Mouse (Mus musculus): ENCODE results near the gene Hnf1a.
"Not testable (repeated sequence)": the region's sequence is repeated elsewhere in the genome, so short reads cannot be mapped to it uniquely, and the experiment has no call there.

Hnf1a gene

DNA sequence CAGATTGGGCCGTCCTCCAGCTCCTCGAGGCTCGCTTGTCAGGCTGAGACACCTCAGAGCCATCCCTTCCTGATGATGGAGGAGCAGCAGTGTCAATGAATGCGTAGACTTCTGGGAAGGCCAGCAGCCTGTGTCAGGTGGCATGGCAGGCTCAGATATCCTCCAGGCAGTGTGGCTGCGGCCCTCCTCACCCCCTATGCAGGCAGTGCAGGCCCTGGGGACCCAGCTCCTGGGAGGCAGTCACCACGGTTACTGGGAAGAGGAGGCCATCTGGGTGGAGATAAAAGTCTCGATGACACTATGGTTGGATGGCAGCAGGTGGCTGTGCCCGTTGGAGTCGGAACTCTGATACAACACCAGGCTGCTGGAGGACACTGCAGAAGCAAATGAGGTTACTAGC is 21.1 kb downstream of the Hnf1a start:
- no peak overlapping the region for H3K4me3 ChIP-seq (replicated peaks; ENCODE audit: low read length)
- no peak for TF ChIP-seq NANOG (IDR thresholded peaks at IDR 0.05; ENCODE audit: borderline replicate concordance, low read length)
- TF ChIP-seq POU5F1 (IDR thresholded peaks at IDR 0.05; ENCODE audit: borderline replicate concordance, low read length): no peak
- TF ChIP-seq CTCF (conservative IDR thresholded peaks at IDR 0.05; ENCODE audit: low read length): no peak
- peaks cover 21% of the 10 kb centered on the region for H3K9me3 ChIP-seq (ENCODE audit: low read length)
- peaks cover 35% of the 10 kb centered on the region for H3K4me1 ChIP-seq (replicated peaks; ENCODE audit: low read depth, low read length)
- no peaks in the 10 kb centered on the region for H3K27me3 ChIP-seq (ENCODE audit: insufficient read depth, low read length)
- H3K36me3 ChIP-seq (ENCODE audit: insufficient read depth, low read length): peaks cover 89% of the 10 kb centered on the region

DNA sequence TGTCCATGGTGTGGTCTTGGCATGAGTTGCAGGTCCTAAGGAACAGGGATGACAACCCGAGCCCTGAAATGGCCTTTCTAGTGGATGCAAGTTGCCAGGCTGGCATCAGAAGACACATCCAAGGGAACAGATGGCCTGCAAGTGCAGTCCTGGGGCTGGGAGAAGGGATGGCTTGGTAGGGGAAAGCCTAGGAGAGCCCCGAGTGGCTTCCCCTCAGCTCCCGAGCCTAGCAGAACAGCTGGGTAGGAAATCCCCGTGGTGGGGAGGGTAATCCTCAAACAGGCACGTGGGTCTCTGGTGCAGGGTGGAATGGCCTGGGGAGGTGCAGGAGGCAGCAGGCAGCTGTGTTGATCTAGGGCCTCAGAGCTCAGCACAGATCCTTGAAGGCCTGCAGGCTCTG is 21.6 kb downstream of the Hnf1a start:
- no peak for TF ChIP-seq POU5F1 (IDR thresholded peaks at IDR 0.05; ENCODE audit: borderline replicate concordance, low read length)
- no peak for TF ChIP-seq CTCF (conservative IDR thresholded peaks at IDR 0.05; ENCODE audit: low read length)
- no peak for TF ChIP-seq NANOG (IDR thresholded peaks at IDR 0.05; ENCODE audit: borderline replicate concordance, low read length)
- H3K36me3 ChIP-seq (ENCODE audit: insufficient read depth, low read length): peaks cover 88% of the 10 kb centered on the region
- H3K4me3 ChIP-seq (replicated peaks; ENCODE audit: low read length): no peak overlapping the region
- peaks cover 16% of the 10 kb centered on the region for H3K9me3 ChIP-seq (ENCODE audit: low read length)
- peaks cover 35% of the 10 kb centered on the region for H3K4me1 ChIP-seq (replicated peaks; ENCODE audit: low read depth, low read length)
- H3K27me3 ChIP-seq (ENCODE audit: insufficient read depth, low read length): no peaks in the 10 kb centered on the region

DNA sequence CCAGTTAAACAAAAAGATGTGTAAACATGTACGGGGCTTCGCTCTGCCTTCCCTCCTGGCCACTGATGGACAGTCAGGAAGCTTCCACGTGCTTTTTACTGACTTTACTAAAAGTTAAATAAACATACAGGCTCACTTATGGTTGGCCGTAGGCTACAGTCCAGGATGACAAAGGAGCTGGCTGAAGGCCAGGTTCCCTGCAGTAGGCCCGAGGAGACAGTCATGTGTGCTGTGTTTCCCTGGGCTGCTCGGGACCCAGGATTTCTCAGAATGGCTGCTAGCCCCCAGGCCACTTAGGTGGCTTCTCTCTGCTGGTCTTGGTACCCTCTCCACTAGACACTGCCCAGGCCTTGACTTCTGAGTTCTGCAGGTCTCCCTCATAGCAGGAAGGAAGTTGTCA is 22.0 kb downstream of the Hnf1a start:
- no peak overlapping the region for H3K4me3 ChIP-seq (replicated peaks; ENCODE audit: low read length)
- H3K36me3 ChIP-seq (ENCODE audit: insufficient read depth, low read length): peaks cover 87% of the 10 kb centered on the region
- peaks cover 38% of the 10 kb centered on the region for H3K4me1 ChIP-seq (replicated peaks; ENCODE audit: low read depth, low read length)
- peaks cover 12% of the 10 kb centered on the region for H3K9me3 ChIP-seq (ENCODE audit: low read length)
- TF ChIP-seq CTCF (conservative IDR thresholded peaks at IDR 0.05; ENCODE audit: low read length) (no peak), POU5F1 (IDR thresholded peaks at IDR 0.05; ENCODE audit: borderline replicate concordance, low read length) (no peak), NANOG (IDR thresholded peaks at IDR 0.05; ENCODE audit: borderline replicate concordance, low read length) (no peak)
- no peaks in the 10 kb centered on the region for H3K27me3 ChIP-seq (ENCODE audit: insufficient read depth, low read length)

DNA sequence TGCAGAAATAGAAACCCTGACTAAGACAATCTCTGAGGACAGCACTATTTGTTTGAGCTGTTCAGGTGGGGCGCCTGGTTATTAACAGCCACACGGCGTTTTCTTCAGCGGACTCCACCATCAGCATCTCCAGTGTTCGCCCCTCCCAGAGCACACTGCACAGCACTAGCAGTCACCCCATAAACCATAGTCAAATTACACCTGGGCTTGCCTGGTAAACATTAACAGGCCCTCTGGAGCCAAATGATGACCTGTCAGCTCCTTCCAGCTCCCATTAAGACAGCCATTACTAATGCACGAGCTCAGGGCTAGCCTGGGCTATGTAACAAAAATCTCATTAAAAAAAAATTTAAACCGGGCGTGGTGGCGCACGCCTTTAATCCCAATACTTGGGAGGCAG is 25.8 kb downstream of the Hnf1a start:
- Histone ChIP-seq H3K4me3 (replicated peaks; ENCODE audit: low read length) (no peak overlapping the region), H3K4me1 (replicated peaks; ENCODE audit: low read depth, low read length) (peaks cover 41% of the 10 kb centered on the region), H3K27me3 (ENCODE audit: insufficient read depth, low read length) (no peaks in the 10 kb centered on the region), H3K36me3 (ENCODE audit: insufficient read depth, low read length) (peaks cover 64% of the 10 kb centered on the region), H3K9me3 (ENCODE audit: low read length) (no peaks in the 10 kb centered on the region)
- TF ChIP-seq CTCF (conservative IDR thresholded peaks at IDR 0.05; ENCODE audit: low read length): no peak
- TF ChIP-seq POU5F1 (IDR thresholded peaks at IDR 0.05; ENCODE audit: borderline replicate concordance, low read length): no peak
- TF ChIP-seq NANOG (IDR thresholded peaks at IDR 0.05; ENCODE audit: borderline replicate concordance, low read length): no peak

DNA sequence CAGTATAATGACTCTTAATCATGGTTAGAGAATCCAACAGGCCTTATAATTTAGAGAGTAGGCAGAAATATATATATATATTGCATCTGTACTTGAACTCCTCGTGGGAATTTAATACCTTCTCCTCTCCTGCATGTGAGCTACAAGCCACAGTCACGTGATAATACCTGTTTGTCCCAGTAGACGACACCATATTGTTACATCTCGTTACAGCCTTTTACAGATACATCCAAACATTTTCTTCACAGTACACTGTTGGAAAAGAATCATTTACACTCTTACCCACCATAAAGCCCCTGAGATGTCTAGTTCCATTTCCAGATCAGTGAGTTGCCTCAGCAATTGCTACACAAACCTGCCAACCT is 28.1 kb downstream of the Hnf1a start:
- no peak for TF ChIP-seq POU5F1 (IDR thresholded peaks at IDR 0.05; ENCODE audit: borderline replicate concordance, low read length)
- Histone ChIP-seq H3K27me3 (ENCODE audit: insufficient read depth, low read length) (no peaks in the 10 kb centered on the region), H3K4me3 (replicated peaks; ENCODE audit: low read length) (peak overlapping the region; percentile 99), H3K9me3 (ENCODE audit: low read length) (no peaks in the 10 kb centered on the region), H3K4me1 (replicated peaks; ENCODE audit: low read depth, low read length) (peaks cover 35% of the 10 kb centered on the region), H3K36me3 (ENCODE audit: insufficient read depth, low read length) (peaks cover 41% of the 10 kb centered on the region)

DNA sequence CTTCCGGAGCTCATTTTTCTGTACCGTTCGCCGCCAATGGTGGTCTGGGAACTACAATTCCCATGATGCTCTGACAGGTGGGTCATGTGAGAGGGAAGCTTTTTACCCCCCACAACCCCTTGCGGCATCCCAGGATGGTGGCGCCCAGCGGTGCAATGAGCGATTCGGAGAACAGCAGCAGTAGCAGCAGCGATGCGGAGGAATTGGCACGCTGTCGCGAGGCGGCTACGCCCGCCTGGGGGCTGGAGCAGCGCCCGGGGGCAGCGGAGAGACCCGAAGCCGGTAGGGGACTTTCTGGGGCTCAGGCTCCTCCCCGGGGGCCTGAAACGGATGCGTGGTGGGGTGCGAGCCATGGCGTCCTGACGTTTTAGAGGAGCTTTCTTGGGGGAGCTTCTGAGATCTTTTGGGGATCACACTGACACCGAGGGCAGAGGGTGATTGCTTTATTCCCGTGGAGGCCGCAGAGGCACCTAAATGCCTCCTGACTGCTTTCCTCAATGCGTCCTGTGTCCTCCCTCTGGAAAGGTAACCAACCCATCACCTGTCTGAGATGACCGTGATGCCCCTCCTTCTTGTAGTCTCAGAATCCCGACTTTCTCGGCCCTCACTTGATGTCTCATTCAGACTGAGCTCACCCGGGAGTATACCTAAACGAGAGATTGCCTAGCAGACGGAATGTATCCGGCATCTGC is 28.7 kb downstream of the Hnf1a start, which contains the start of gene 2210016L21Rik:
TSS of gene 2210016L21Rik (plus strand) at position 85 of the 692 bp plus-strand sequence.
- Histone ChIP-seq H3K27me3 (ENCODE audit: insufficient read depth, low read length) (no peaks in the 10 kb centered on the region), H3K4me3 (replicated peaks; ENCODE audit: low read length) (peak within 1 kb of the TSS; percentile 99), H3K36me3 (ENCODE audit: insufficient read depth, low read length) (peaks cover 36% of the 10 kb centered on the region), H3K9me3 (ENCODE audit: low read length) (no peaks in the 10 kb centered on the region), H3K4me1 (replicated peaks; ENCODE audit: low read depth, low read length) (peaks cover 40% of the 10 kb centered on the region)
- TF ChIP-seq NANOG (IDR thresholded peaks at IDR 0.05; ENCODE audit: borderline replicate concordance, low read length): no peak
- TF ChIP-seq CTCF (conservative IDR thresholded peaks at IDR 0.05; ENCODE audit: low read length): no peak
- no peak for TF ChIP-seq POU5F1 (IDR thresholded peaks at IDR 0.05; ENCODE audit: borderline replicate concordance, low read length)

DNA sequence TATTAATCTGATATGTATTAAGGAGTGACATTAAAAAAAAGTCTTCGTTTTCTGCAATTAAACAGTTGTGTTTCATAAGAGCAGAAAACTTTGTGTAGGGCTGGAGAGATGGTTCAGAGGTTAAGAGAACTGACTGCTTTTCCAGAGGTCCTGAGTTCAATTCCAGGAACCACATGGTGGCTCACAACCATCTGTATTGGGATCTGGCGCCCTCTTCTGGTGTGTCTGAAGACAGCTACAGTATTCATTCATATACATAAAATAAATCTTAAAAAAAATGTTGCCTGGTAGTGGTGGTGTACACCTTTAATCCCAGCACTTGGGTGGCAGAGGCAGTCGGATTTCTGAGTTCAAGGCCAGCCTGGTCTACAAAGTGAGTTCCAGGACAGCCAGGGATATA is 29.8 kb downstream of the Hnf1a start:
- H3K4me3 ChIP-seq (replicated peaks; ENCODE audit: low read length); H3K9me3 ChIP-seq (ENCODE audit: low read length); H3K27me3 ChIP-seq (ENCODE audit: insufficient read depth, low read length): not testable (repeated sequence)
- TF ChIP-seq CTCF (conservative IDR thresholded peaks at IDR 0.05; ENCODE audit: low read length): peak; percentile 21; the same call in 1 of the 2 replicates
- Histone ChIP-seq H3K36me3 (ENCODE audit: insufficient read depth, low read length) (peaks cover 25% of the 10 kb centered on the region), H3K4me1 (replicated peaks; ENCODE audit: low read depth, low read length) (peaks cover 46% of the 10 kb centered on the region)

DNA sequence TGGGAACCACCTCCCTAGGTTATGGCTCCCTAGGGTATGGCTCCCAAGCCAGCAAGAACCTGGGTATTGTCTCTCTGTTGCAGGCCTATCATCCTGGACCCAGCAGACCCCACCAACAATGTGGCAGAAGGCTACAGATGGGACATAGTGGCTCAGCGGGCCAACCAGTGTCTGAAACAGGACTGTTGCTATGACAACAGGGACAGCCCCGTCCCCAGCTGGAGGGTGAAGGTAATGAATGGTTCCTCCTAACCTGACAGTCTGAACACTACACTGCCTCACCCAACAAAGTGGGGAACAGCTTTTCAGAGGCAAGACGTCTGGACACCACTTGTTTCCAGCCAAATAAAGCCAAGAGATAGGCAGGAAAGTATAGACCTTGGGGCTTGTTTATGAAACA is 35.1 kb downstream of the Hnf1a start:
- H3K27me3 ChIP-seq (ENCODE audit: insufficient read depth, low read length): no peaks in the 10 kb centered on the region
- H3K36me3 ChIP-seq (ENCODE audit: insufficient read depth, low read length): no peaks in the 10 kb centered on the region
- no peaks in the 10 kb centered on the region for H3K9me3 ChIP-seq (ENCODE audit: low read length)
- H3K4me1 ChIP-seq (replicated peaks; ENCODE audit: low read depth, low read length): peaks cover 52% of the 10 kb centered on the region
- TF ChIP-seq POU5F1 (IDR thresholded peaks at IDR 0.05; ENCODE audit: borderline replicate concordance, low read length) (no peak), CTCF (conservative IDR thresholded peaks at IDR 0.05; ENCODE audit: low read length) (no peak), NANOG (IDR thresholded peaks at IDR 0.05; ENCODE audit: borderline replicate concordance, low read length) (no peak)
- no peak overlapping the region for H3K4me3 ChIP-seq (replicated peaks; ENCODE audit: low read length)

DNA sequence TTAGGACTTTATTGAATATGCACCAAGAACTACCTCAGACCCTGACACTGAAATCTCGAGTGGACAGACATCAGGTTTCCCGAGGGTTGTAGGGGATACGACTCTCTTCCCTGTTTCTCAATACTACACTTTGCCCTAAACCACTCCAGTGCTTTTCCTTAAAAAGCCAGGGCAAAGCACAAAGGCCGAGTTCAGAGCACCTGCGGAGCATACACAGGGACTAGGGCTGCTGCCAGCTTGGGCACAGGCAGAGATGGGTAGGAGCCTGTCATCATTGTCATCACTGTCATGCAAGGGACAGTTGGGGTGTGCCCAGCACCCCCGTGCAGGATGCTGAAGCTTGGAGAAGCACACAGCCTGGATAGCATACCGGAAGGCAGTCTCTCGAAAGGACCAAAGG is 37.7 kb downstream of the Hnf1a start:
- Histone ChIP-seq H3K4me1 (replicated peaks; ENCODE audit: low read depth, low read length) (peaks cover 45% of the 10 kb centered on the region), H3K27me3 (ENCODE audit: insufficient read depth, low read length) (no peaks in the 10 kb centered on the region), H3K4me3 (replicated peaks; ENCODE audit: low read length) (no peak overlapping the region), H3K9me3 (ENCODE audit: low read length) (no peaks in the 10 kb centered on the region), H3K36me3 (ENCODE audit: insufficient read depth, low read length) (no peaks in the 10 kb centered on the region)
- TF ChIP-seq NANOG (IDR thresholded peaks at IDR 0.05; ENCODE audit: borderline replicate concordance, low read length): no peak
- no peak for TF ChIP-seq CTCF (conservative IDR thresholded peaks at IDR 0.05; ENCODE audit: low read length)

All from E14TG2a.4 (cell line).